Mouse (Mus musculus): ENCODE results near the gene Zfyve27.

Zfyve27 gene

GRCm38 (mm10) chr19:42163764-42164163, at the start of gene Zfyve27:
Zfyve27 (plus strand) TSS chr19:42163951.
- no peak for DNase-seq (ENCODE audit: low spot score)

GRCm38 (mm10) chr19:42115783-42116335, 47.9 kb upstream of the Zfyve27 start:
- DNase-seq (ENCODE audit: low spot score): no peak

- no peak for DNase-seq (ENCODE audit: low spot score)
Measured at GRCm38 (mm10) chr19:42118142-42118541, 45.6 kb upstream of the Zfyve27 start.

GRCm38 (mm10) chr19:42118596-42118995, 45.2 kb upstream of the Zfyve27 start:
- no peak for DNase-seq (ENCODE audit: low spot score)

- no peak for DNase-seq (ENCODE audit: low spot score)
Measured at GRCm38 (mm10) chr19:42120451-42120850, 43.3 kb upstream of the Zfyve27 start.

GRCm38 (mm10) chr19:42124684-42125083, 39.1 kb upstream of the Zfyve27 start:
- no peak for DNase-seq (ENCODE audit: low spot score)

- DNase-seq (ENCODE audit: low spot score): no peak
Measured at GRCm38 (mm10) chr19:42125501-42126218, 38.1 kb upstream of the Zfyve27 start.

- DNase-seq (ENCODE audit: low spot score): no peak
Measured at GRCm38 (mm10) chr19:42126219-42126605, 37.5 kb upstream of the Zfyve27 start.

GRCm38 (mm10) chr19:42127024-42127423, 36.7 kb upstream of the Zfyve27 start:
- no peak for DNase-seq (ENCODE audit: low spot score)

GRCm38 (mm10) chr19:42128052-42128740, 35.6 kb upstream of the Zfyve27 start:
- DNase-seq (ENCODE audit: low spot score): no peak

GRCm38 (mm10) chr19:42128787-42129508, 34.8 kb upstream of the Zfyve27 start, which contains the start of gene Avpi1:
Avpi1 (minus strand) TSS chr19:42129059.
- DNase-seq (ENCODE audit: low spot score): peak; percentile 78

- no peak for DNase-seq (ENCODE audit: low spot score)
Measured at GRCm38 (mm10) chr19:42129509-42130293, 34.0 kb upstream of the Zfyve27 start.

GRCm38 (mm10) chr19:42130294-42130606, 33.5 kb upstream of the Zfyve27 start:
- no peak for DNase-seq (ENCODE audit: low spot score)

- no peak for DNase-seq (ENCODE audit: low spot score)
Measured at GRCm38 (mm10) chr19:42131101-42131500, 32.6 kb upstream of the Zfyve27 start.

- DNase-seq (ENCODE audit: low spot score): no peak
Measured at GRCm38 (mm10) chr19:42135070-42135469, 28.7 kb upstream of the Zfyve27 start.

- DNase-seq (ENCODE audit: low spot score): no peak
Measured at GRCm38 (mm10) chr19:42136126-42136525, 27.6 kb upstream of the Zfyve27 start.

GRCm38 (mm10) chr19:42137167-42137672, 26.5 kb upstream of the Zfyve27 start:
- DNase-seq (ENCODE audit: low spot score): no peak

GRCm38 (mm10) chr19:42138517-42139285, 25.1 kb upstream of the Zfyve27 start:
- no peak for DNase-seq (ENCODE audit: low spot score)

- no peak for DNase-seq (ENCODE audit: low spot score)
Measured at GRCm38 (mm10) chr19:42139724-42140517, 23.8 kb upstream of the Zfyve27 start.

- no peak for DNase-seq (ENCODE audit: low spot score)
Measured at GRCm38 (mm10) chr19:42141998-42142397, 21.8 kb upstream of the Zfyve27 start.
